Mouse (Mus musculus): ENCODE results near the gene Ccng2.

Gene Ccng2

DNA sequence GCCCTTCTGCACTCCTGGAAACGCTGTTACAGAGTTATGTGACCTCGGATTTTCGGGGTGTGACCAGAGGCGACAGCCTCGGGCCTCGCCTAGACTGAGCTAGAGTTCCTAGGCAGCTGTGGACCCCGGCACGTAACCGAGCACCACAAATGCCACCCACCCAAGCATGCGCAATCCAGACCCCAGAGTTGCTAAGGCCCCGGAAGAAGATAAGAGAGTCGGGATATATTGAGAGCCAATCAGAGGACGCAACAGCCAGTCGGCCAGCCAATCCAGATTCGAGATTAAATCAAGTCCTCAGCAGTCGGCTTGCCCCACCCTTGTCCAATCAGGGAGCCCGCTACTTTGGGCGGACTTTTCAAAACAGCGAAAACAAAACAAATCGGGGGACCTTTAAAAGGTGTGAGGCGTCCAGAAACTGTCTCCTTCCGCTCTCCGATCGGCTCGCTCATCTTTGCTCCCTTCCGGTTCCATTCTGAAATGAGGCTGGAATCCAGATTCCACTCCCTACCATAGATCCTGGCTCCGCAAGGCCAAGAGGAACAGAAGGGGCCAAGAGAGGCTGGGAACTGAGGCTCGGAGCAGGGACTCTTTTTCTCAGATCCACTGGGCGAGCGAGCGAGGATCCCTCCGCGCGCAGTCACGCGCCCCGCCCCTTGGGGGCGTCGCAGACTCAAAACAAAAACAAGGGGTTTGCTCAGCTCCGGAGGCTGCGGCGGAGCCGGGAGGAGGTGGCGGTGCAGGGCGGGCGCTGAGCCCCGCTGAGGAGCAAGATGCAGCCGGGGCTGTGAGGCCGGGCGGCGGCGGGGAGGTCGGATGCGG, at the start of gene Ccng2:
TSS of gene Ccng2 (plus strand) at position 375 of the 822 bp plus-strand sequence.
- peak; percentile 98 for DNase-seq (ENCODE audit: low spot score)

DNA sequence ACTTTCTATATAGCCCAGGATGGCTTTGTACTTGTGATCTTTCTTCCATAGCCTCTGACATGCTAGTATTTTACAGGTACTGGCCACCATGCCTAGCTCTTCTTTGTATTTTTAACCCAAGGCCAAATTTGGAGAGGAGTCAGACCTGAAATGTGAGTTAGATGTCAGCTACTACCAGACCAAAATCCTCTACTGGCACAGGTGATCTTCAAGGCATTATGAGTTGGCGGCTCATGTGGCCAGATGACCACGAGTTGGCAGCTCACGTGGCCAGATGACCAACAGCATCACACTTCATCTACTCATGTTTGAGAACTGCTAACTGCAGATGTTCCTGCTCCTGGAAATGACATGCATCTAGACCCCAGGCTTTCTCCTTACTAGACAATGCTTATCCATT, 48.7 kb upstream of the Ccng2 start:
- no peak for DNase-seq (ENCODE audit: low spot score)

DNA sequence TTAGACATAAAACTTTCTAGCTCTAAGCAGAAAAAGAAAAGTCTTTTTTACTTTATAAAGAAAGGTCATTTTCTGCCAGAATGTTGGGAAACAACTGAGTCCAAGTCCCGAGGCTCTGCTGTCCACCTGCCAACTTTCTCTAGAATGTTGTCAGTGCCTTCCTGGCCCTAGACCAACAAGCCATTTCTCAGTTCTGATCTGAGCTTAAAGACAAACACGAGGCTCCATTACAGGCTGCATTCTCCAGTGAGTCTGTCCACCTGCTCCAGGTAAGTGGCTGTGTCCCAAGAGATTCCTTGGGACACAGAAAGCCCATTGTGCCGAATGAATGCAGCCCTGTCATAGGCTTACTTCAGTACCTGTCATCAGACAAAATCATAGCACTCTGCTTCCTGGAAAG, 45.4 kb upstream of the Ccng2 start:
- no peak for DNase-seq (ENCODE audit: low spot score)

DNA sequence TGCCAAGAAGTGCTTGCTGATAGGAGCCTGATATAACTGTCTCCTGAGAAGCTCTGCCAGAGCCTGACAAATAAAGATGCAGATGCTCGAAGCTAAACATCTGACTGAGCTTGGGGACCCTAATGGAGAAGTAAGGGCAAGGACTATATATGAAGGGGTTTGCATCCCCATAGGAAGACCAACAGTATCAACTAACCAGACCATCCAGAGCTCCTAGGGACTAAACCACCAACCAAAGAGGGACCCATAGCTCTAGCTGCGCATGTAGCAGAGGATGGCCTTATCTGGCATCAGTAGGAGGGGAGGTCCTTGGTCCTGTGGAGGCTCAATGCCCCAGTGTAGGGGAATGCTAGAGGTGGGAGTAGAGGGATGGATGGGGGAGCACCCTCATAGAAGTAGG, 42.5 kb upstream of the Ccng2 start:
- DNase-seq (ENCODE audit: low spot score): no peak

DNA sequence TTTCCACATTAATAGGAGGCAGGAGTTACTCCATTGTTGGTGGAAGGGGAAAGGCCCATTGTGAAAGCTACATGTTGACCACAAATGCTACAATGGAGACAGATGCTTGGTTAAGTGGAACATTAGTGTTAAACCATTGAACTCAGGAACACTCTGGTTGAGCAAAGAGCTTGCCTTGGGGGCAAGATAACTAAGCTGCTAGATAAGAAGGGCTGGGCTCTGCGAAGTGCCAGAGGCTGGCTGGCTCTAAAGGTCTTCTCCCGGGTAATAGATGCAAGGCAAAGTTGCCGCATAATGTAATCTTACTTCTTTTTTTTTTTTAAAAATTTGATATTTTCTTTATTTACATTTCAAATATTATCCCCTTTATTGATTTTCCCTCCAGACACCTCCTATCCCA, 39.9 kb upstream of the Ccng2 start:
- DNase-seq (ENCODE audit: low spot score): no peak

DNA sequence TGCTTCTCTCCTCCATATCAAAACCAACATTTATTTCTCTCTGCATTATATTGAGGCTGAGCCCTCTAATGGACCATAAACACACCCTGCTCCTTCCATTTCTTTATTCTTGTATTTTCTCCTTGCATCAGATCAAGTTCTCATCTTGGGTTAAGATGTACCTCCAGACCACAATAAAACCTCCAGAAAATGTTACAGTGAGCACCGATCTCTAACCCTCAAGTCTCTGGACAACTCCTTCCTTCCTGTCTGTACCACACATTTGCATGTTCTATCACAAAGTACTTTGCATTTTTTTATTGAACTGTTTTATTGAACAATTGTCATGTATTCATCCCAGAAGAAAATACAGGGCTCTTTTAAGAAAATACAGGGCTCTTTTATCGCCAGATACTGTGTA, 37.5 kb upstream of the Ccng2 start:
- DNase-seq (ENCODE audit: low spot score): no peak

DNA sequence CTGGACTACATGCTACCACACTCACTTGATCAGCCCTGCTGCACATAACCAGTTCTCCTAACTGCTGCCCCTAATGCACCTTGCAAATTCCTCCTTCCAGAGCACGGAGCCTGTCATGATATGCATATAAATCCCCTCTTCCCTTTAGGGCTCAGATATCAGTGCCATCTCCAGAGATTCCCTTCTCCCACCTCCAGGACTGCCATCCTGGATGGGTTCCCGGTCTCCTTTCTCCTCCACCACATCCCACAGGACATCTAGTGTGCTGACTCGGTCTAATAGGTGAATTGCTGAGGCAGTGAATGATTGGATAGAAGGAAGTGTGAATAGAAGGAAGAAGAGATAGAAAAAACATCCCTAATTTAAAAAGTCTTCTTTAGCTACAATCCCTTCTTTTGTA, 35.3 kb upstream of the Ccng2 start:
- DNase-seq (ENCODE audit: low spot score): no peak

DNA sequence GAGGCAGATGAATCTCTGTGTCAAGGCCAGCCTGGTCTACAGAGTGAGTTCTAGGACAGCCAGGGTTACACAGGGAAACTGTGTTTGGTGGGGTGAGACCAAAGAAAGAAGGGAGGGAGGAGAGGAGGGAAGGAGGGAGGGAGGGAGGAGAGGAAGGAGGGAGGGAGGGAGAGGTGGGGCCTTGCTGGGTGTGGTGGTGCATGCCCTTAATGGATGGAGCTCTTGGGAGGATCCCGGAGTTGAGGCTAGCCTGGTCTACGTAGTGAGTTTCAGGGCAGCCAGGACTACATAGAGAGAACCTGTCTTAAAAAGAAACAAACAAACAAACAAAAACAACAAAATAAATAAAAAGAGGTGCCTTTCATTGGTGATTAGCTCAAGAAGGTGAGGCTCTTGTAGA, 34.2 kb upstream of the Ccng2 start:
- DNase-seq (ENCODE audit: low spot score): no peak

DNA sequence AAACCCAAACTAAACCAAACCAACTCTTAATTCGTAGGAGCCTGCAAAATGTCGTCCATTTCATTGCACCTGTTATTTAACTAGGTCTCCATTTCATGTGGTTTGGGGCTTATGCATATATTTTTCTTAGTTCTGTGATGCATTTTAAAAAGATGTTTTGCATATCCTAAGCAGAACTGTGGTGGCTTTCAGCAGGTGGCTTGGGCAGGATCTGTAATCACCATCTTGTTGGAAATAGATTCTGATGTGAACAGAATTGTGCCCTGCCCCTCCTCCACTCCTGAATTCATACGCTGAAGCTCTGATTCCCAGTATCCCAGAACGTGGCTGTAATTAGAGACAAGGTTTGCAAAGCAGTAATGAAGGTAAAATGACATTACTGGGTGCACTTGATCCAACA, 32.9 kb upstream of the Ccng2 start:
- DNase-seq (ENCODE audit: low spot score): no peak

DNA sequence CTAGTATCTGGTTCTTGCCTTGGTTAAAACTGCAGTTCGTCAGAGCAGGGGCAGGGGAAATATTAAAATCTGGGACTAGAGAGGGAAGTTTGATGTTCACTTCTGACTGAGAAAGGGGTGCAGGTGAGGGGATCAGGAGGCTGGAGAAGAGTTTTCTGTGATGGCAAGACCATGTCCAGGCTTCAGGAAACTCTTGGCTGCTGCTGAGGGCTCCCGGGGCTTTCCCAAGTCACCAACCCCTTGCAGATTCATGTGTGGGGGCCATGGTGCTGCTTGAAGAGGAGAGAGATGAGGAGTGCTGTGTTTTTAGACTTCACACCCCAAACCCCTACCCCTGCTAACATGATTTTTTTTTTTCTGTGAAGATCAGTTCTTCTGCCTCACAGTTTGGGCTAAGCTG, 32.5 kb upstream of the Ccng2 start:
- DNase-seq (ENCODE audit: low spot score): no peak

DNA sequence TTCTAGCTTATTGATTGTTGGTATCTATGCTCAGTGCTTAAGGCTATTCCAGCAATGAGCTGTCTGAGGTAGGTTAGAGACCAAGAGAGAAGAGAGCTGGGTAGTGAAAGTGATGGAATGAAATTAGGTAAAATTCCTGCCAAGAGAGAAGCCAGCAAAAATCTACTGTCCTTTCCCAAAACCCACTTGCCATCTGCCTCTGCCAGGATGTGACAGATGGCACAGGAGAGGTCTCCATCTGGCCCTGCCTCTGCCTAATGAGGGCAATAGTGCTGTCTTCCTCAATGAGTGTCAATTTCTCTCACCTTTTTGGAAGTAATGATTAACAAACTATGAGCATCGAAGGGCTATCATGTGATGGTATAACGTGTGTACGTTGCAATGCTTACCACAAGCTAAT, 31.2 kb upstream of the Ccng2 start:
- no peak for DNase-seq (ENCODE audit: low spot score)

DNA sequence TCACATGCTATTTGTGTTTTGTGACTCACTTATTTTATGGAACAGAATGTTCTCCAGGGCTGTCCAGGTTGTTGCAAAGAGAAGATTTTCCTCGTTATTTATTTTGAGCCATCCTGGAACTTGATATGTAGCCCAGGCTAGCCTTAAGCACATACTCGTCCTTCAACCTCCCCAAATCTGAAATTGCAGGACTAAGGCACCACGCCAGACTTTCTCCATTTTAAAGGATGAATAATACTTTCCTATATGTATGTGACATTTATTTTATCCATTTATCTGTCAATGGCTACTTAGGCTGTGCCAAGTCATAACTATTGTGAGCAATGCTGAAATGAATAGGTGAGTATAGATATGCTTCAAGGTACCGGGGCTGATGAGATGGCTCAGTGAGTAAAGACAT, 30.5 kb upstream of the Ccng2 start:
- DNase-seq (ENCODE audit: low spot score): no peak

DNA sequence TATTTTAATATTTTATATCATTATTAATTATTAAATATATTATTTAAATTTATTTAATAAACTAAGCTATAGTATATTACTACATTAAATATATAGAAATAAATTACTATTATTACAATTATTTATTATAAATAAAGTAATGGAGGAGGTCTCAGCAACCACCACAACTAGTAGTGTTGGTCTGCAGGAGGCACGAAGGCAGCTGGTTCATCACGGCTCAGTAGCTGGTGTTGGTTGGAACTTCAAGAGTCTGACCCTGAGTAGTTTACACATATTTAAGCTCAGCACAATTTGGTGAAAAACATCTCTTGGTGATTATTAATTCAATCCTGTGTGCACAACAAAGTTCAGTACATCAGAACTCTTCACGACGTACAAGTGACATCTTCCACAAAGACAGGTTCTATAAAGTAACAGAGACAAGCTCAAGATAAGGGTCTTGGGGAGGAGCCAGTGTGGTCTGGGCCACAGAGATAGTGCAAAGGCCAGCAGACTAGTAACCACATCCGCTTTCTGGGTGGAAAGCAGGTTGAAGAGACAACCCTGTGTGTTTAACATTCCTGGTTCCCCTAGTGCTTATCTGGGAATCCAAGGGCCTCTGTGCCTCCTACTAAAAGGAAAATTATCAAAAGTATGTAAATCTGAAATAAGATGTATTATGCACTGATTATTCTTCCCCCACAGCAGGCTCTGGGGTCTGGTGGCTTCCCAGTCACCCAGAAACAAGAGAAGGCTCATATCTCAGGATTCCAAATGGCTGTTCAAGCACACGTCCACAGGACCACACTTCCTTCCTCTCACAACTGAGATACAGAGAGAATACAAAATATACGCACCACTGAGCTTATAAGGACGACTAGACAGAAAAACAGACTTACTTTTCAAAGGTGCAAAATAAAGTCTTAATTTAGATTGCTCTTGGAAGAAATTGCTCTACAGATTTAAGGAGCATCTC, 27.2 kb upstream of the Ccng2 start:
- DNase-seq (ENCODE audit: low spot score): no peak

DNA sequence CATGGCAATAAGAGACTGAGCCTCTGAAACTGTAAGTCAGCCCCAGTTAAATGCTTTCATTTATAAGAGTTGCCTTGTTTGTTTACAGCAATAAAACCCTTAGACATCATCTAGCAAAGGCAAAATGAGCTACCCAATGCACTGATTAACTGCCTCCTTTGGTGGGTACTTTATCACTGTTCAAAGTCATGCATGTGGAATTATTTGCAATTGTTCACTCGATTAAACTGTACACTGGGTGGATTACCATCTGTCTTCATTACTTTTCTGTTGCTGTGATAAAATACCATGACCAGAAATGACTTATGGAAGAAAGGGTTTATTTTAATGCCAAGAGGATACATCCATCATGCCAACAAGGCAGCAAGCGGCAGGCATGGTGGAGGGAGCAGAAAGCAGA, 21.8 kb upstream of the Ccng2 start:
- no peak for DNase-seq (ENCODE audit: low spot score)

DNA sequence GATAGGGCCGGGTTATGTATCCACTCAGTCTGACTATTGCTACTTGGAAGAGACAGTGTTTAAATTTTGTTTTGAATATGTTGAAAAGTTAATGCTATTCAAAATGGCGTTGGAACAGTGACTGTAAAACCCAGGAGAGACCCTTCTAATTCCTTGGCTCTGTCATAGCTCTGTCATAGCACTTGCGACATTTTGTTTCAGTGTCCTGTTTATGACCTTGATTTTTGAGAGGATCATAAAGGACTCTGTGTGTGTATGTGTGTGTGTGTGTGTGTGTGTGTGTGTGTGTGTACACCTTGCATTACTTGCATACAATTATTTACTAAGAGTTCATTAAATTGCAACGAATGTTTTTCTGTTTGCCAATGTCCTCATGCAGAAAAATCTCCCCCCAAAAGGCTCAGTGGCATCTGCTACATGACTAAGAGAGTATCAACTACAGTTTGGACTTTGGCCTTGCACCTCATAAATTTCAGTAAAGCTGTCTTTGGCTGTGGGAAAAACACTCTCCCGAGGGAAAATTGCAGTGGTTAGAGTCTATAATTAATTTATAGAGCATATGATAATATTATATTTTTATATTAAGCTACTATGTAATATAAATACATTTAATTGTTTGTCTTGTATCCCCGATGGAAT, 17.0 kb upstream of the Ccng2 start:
- DNase-seq (ENCODE audit: low spot score): no peak

DNA sequence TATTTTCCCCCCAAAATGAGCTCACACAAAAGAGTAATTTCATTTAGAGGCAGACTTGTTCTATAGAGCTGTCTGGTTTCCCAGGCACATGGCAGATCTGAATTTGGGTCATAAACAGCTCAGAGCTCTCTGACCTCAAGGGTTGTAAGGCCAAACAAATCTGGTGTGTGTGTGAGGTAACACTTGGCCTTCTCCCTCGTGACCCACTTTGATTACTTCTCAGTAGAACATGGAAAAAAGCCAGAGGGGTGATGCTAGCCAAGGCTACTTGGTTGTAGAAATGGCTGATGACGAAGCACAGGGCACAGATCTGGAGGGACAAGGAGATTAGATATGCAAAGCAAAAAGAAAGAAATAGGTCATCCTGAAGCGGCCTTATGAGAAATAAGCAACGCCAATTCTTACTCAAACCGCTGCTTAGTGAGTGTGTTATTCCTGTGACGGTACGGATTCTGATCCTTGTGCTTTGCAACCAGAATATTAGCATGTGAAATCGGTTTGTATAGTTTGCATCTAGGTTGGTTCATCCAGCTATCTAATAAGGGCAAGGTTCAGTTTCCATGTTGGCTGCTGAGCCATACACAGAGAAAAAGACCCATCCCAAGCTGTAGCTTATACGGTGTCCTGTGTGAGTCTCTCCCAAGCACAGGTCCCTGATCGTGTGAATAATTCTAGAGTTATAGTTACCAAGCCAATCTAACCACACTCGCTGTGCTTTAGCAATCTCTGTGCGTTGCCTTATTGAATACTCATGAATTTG, 15.9 kb upstream of the Ccng2 start:
- DNase-seq (ENCODE audit: low spot score): peak; percentile 8

DNA sequence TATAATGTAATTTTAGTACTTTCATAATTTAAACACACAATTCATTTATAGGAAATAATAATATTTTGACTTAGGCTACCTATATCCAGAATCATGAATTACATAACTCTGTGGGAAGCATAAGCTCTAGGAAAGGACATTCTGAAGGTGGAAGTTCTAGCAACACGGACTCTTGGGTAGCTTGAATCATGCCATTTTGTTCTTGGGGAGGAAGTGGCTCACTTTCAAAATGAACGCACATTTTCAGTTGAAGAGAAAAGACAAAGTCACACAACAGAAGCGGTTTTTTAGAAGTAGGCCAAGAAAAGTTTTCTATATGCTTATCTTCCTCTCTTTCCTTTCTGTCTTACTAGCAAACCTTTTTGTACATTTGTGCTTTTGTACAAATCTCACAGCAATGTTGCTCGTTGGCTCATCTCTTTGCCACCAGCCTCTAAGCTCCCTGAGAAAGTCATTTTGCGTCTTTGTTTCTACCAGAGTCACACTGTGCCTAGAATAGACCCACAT, 11.2 kb upstream of the Ccng2 start:
- no peak for DNase-seq (ENCODE audit: low spot score)

DNA sequence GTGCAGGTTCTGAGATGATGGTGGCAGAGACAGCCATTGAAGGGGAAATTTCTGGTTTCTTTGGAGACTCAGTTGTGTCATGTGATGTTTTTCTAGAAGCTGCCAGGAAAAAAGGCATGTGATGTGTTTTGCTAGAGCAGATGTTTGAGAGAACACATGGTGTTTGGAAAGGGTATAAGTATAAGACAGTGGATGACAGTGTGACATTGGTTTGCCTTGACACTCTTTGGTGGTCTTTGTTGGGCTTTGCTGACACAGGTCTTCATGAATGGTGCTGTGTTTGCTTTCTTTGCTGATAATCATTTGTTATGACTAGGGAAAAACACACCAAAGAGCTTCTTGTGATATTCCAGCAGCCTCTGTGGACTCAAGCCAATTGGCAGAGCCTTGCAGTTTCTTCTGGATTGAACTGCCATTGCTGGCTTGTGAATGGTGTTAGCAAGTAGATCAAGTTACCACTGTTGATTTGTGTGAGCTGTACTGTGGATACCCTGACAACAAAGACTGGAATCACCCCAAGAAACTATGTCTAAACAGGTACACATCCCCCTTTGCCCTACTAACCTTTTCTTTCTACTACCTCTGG, 10.1 kb upstream of the Ccng2 start:
- DNase-seq (ENCODE audit: low spot score): no peak

DNA sequence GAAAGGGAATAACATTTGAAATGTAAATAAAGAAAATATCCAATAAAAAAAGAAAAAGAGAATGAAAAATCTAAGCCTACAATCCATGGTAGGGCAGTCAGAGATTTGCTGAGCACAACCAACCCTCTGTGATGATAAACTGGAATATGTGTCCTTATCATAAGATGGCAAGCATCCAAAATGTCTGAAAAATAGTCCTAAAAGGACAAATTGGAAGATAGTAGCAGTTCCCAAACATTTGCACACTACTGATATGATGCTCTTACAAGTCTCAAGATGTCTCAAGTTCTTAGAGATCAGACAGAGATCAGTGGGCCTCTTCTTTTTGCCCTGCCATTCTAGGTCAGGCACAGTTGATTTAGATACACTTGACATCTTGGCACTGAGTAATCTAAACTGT, 7.7 kb upstream of the Ccng2 start:
- DNase-seq (ENCODE audit: low spot score): no peak

DNA sequence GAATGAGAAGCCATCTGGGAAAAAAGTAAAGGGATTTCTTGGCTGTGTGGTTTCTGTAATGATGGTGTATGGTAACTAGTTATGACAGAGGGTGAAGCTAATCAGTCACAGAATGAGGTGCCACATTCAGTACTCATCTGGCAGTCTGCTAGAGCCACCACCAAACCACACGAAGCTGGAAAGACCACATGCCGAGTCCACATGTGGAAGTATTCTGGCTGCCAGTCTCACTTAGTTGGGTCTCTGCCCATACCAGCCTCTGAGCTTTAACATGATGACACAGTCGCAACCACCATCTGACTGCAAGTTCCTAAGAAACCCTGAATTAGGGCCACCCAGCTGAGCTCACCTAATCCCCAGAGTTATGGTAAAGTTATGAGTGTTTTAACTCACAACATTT, 6.1 kb upstream of the Ccng2 start:
- no peak for DNase-seq (ENCODE audit: low spot score)

DNA sequence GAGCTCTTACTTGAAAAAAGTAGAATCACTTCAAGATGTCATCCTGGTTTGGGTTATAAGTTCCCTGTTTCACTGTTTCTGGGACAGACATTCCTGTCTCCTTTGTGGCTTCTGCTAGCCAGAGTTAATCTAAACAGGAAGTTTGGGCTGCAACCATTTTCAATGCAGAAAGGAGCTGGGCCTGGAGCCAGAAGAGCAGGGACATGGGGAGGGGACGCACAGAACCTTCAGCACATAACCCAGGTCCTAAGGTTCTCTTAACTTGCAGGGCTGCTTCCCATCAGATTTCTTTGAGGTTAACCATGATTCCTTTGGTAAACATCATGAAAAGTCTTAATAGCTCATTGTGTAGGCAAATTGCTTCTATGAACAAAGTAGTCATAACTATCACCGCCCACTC, 4.3 kb upstream of the Ccng2 start:
- DNase-seq (ENCODE audit: low spot score): no peak
